Mouse (Mus musculus) CH12.LX (cell line): ENCODE data around the gene Mettl7a2.

Experiments
- CTCF ChIP-seq, 2 experiments: IDR thresholded peaks in 1 of 2; conservative IDR thresholded peaks in 1 of 2; 2 replicates each; pipeline ENCODE4 v1.5.1; 2011 to 2012; ENCODE audit warnings: low read depth in 2 of 2, low read length in 2 of 2, improper control_type of control experiment in 1 of 2, inconsistent platforms in 1 of 2, mild to moderate bottlenecking in 1 of 2, moderate library complexity in 1 of 2
- EP300 ChIP-seq: IDR thresholded peaks from 2 replicates; pipeline ENCODE4 v1.6.1; 2011; ENCODE audit warnings: low read length, improper control_type of control experiment
- GABPA ChIP-seq: IDR thresholded peaks from 2 replicates; pipeline ENCODE4 v1.6.1; 2012; ENCODE audit warnings: low read depth, low read length, improper control_type of control experiment, inconsistent platforms; ENCODE audit not compliant: insufficient replicate concordance
- HCFC1 ChIP-seq: IDR thresholded peaks from 2 replicates; pipeline ENCODE4 v1.6.1; 2012; ENCODE audit warnings: low read depth, mild to moderate bottlenecking, inconsistent platforms, low read length, improper control_type of control experiment
- POLR2A ChIP-seq: IDR thresholded peaks from 2 replicates; pipeline ENCODE4 v1.6.1; 2011; ENCODE audit warnings: low read depth, mild to moderate bottlenecking, improper control_type of control experiment, low read length
- SIN3A ChIP-seq: IDR thresholded peaks from 2 replicates; pipeline ENCODE4 v1.6.1; 2012; ENCODE audit warnings: low read length, improper control_type of control experiment, inconsistent platforms
- USF1 ChIP-seq: IDR thresholded peaks from 2 replicates; pipeline ENCODE4 v1.6.1; 2014; ENCODE audit warnings: low read depth, mild to moderate bottlenecking, inconsistent platforms, low read length, improper control_type of control experiment

GRCm38 (mm10) chr15:100402798-100403197 lies 49.8 kb downstream of the Mettl7a2 start:
- TF ChIP-seq SIN3A, result no peak
- TF ChIP-seq POLR2A, result no peak
- no peak for TF ChIP-seq USF1
- no peak for TF ChIP-seq CTCF (conservative IDR thresholded peaks at IDR 0.05 in 1 of 2, IDR thresholded peaks at IDR 0.05 in 1 of 2; ENCODE audit: low read depth in 2 of 2, low read length in 2 of 2)
- no peak for TF ChIP-seq GABPA
- TF ChIP-seq EP300, result no peak
- TF ChIP-seq HCFC1, result no peak
